Comparison of ENCODE assay signal across 15 mouse cellular contexts in the genomic region with DNA sequence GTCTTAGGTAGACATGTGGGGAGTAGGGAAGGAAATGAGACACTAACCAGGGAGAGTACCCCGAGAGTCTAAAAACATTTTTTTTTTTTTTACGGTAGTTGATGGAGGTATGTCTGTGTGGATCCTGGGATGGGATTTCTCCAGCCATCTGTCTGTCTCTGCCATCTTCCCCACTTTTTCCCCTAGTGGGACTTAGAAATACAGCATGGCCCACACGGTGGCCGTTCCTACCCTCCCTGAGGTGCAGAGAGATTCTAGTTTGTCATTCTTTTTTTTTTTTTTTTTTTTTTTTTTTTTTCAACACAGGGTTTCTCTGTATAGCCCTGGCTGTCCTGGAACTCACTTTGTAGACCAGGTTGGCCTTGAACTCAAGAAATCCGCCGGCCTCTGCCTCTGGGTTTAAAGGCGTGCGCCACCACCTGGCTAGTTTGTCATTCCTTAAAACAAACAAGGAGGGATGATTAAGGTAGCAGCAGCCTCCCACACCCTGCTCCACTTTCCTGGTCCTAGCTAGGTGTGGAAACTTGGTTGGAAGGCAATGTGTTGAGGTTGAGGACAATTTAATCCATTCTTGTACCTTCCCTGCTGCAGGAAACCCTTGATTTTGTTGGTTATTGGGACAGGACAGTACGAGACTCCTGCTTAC. TPM values are rescaled to one million over a fixed set of nuclear protein-coding genes. Genes with fewer than 3 reads are reported as not detected.
DNase-seq lines count a peak whose midpoint lies in the region; ATAC-seq and TF ChIP-seq lines count a peak whose summit lies in the region.
"Had no signal": no experiment of that assay in that cellular context is flagged by ENCODE, and none has a peak within 500 bp of the region (broad histone marks: within the 10 kb centered on the region; RNA-seq: fewer than 3 reads in every experiment).

No protein-coding gene starts in this region.

- H3K27ac ChIP-seq in kidney, embryonic 16.5 days (ENCODE audit: low read length) = no peak overlapping the region
- H3K27ac ChIP-seq in MEL (ENCODE audit: control insufficient read depth, low read depth, low read length) = peak overlapping the region; percentile 36; the same call in 1 of the 2 replicates
- H3K27ac ChIP-seq in embryonic fibroblast, embryonic 13.5 days (ENCODE audit: insufficient read depth, low read length) = peak overlapping the region; percentile 69; the same call in 1 of the 2 replicates
- no peak overlapping the region for H3K27ac ChIP-seq in small intestine, adult 2 months (ENCODE audit: insufficient read depth, low read depth, low read length)
- H3K27ac ChIP-seq: hindbrain, embryonic 14.5 days had no signal

- no peak overlapping the region for H3K4me3 ChIP-seq in kidney, embryonic 16.5 days (ENCODE audit: low read length)
- no peak overlapping the region for H3K4me3 ChIP-seq in MEL (ENCODE audit: control insufficient read depth in 1 of 2, insufficient read depth in 1 of 2, low read depth in 2 of 2, low read length in 2 of 2)
- no peak overlapping the region for H3K4me3 ChIP-seq in embryonic fibroblast, embryonic 13.5 days (ENCODE audit: insufficient read depth, low read length)
- H3K4me3 ChIP-seq in small intestine, adult 2 months (ENCODE audit: low read depth, low read length) = peak overlapping the region; percentile 33; the same call in 1 of the 2 replicates

- H3K9ac ChIP-seq in kidney, embryonic 16.5 days (replicated peaks; ENCODE audit: low read length) = 0 out of 2 replicates have a peak overlapping the region, but pooled peaks have one; percentile 7
- H3K9ac ChIP-seq in MEL (ENCODE audit: control insufficient read depth, low read depth, low read length, poor library complexity, severe bottlenecking) = peak overlapping the region; percentile 4; the same call in 1 of the 2 replicates
- H3K9ac ChIP-seq: hindbrain, embryonic 14.5 days had no signal

- peaks cover 20% of the 10 kb centered on the region for H3K4me1 ChIP-seq in kidney, embryonic 16.5 days (ENCODE audit: insufficient read depth, low read length)
- peaks cover 5 to 33% of the 10 kb centered on the region in 2 experiments for H3K4me1 ChIP-seq in MEL (ENCODE audit: control insufficient read depth in 1 of 2, insufficient read depth in 2 of 2, low read length in 2 of 2)
- peaks cover 11% of the 10 kb centered on the region; the same call in 1 of the 2 replicates for H3K4me1 ChIP-seq in embryonic fibroblast, embryonic 13.5 days (ENCODE audit: control insufficient read depth, insufficient read depth, low read length)
- peaks cover 10% of the 10 kb centered on the region for H3K4me1 ChIP-seq in small intestine, adult 2 months (ENCODE audit: control insufficient read depth, insufficient read depth, insufficient read length, low read length)

- no peak for TF ChIP-seq EP300 in MEL (IDR thresholded peaks at IDR 0.05; ENCODE audit: low read depth in 1 of 2, low read length in 2 of 2)

- H3K4me2 ChIP-seq in kidney, embryonic 16.5 days (replicated peaks; ENCODE audit: low read depth, low read length) = no peak overlapping the region
- H3K4me2 ChIP-seq: hindbrain, embryonic 14.5 days had no signal

- TF ChIP-seq RAD21 in MEL (IDR thresholded peaks at IDR 0.05; ENCODE audit: low read depth, low read length) = no peak

- TF ChIP-seq POLR2A in MEL (IDR thresholded peaks at IDR 0.05; ENCODE audit: control insufficient read depth in 1 of 2, insufficient read depth in 1 of 2, low read depth in 1 of 2, low read length in 2 of 2, poor library complexity in 1 of 2) = no peak
- TF ChIP-seq POLR2A in embryonic fibroblast, embryonic 13.5 days (IDR thresholded peaks at IDR 0.05; ENCODE audit: low read depth, low read length) = no peak
- TF ChIP-seq POLR2A in small intestine, adult 2 months (IDR thresholded peaks at IDR 0.05; ENCODE audit: low read depth, low read length) = no peak

- WGBS in kidney, embryonic 16.5 days = 75% methylated on average over 9 of the region's 9 CpGs
- WGBS in small intestine, adult 2 months = 65% methylated on average over 9 of the region's 9 CpGs

- DNase-seq in kidney, adult 8-10 months = no peak
- DNase-seq in MEL (ENCODE audit: low read depth, low spot score) = no peak
- no peak for DNase-seq in right cerebral cortex, adult 18-20 months
- no peak for DNase-seq in layer of hippocampus, adult 9-10 months (ENCODE audit: low spot score)
- no peak for DNase-seq in layer of hippocampus, postnatal 25 days (ENCODE audit: extremely low spot score in 1 of 2, low spot score in 1 of 2)

- H3K27me3 ChIP-seq in kidney, embryonic 16.5 days (ENCODE audit: insufficient read depth, low read length) = no peaks in the 10 kb centered on the region
- H3K27me3 ChIP-seq in MEL (ENCODE audit: control insufficient read depth in 1 of 2, insufficient read depth in 2 of 2, low read length in 2 of 2) = no peaks in the 10 kb centered on the region
- no peaks in the 10 kb centered on the region for H3K27me3 ChIP-seq in small intestine, adult 2 months (ENCODE audit: control insufficient read depth, insufficient read depth, low read length)

- no peaks in the 10 kb centered on the region for H3K9me3 ChIP-seq in kidney, embryonic 16.5 days (ENCODE audit: low read length)
- no peaks in the 10 kb centered on the region for H3K9me3 ChIP-seq in MEL (replicated peaks; ENCODE audit: insufficient read depth, low read length)

- H3K36me3 ChIP-seq in kidney, embryonic 16.5 days (ENCODE audit: insufficient read depth, low read length) = peaks cover 5% of the 10 kb centered on the region; the same call in 1 of the 2 replicates
- H3K36me3 ChIP-seq in MEL (ENCODE audit: control insufficient read depth in 1 of 2, insufficient read depth in 2 of 2, low read length in 2 of 2) = peaks cover 0 to 26% of the 10 kb centered on the region in 2 experiments; a peak in 2 of 4 replicates
- H3K36me3 ChIP-seq in small intestine, adult 2 months (ENCODE audit: control insufficient read depth, insufficient read depth, low read length) = peaks cover 32% of the 10 kb centered on the region

- peaks cover 2% of the 10 kb centered on the region; the same call in 1 of the 2 replicates for H3K79me2 ChIP-seq in MEL (ENCODE audit: control insufficient read depth, insufficient read depth, low read length, poor library complexity)

- TF ChIP-seq CTCF in MEL (IDR thresholded peaks at IDR 0.05 in 2 of 3, conservative IDR thresholded peaks at IDR 0.05 in 1 of 3; ENCODE audit: control insufficient read depth in 1 of 3, insufficient read depth in 1 of 3, low read depth in 2 of 3, low read length in 3 of 3, poor library complexity in 1 of 3, severe bottlenecking in 1 of 3) = no peak
- no peak for TF ChIP-seq CTCF in embryonic fibroblast, embryonic 13.5 days (IDR thresholded peaks at IDR 0.05; ENCODE audit: borderline replicate concordance, insufficient read depth, low read length)
- no peak for TF ChIP-seq CTCF in small intestine, adult 2 months (IDR thresholded peaks at IDR 0.05; ENCODE audit: extremely low read depth, insufficient read length, insufficient replicate concordance, low read depth, low read length)

- no peak for ATAC-seq in kidney, embryonic 16.5 days (ENCODE audit: low FRiP score, low TSS enrichment)

RNA-seq across cellular contexts. Expression of a gene that starts 2.7 kb away (rescaled TPM):
- 81.5 and 94.9 TPM in 2 replicates for polyA plus RNA-seq in kidney, embryonic 16.5 days (2015; fragmentation: Nextera tagmentation; extraction: Ambion mirVana)
- 15.2 and 17.3 TPM in 2 replicates for total RNA-seq in MEL (2012; rRNA removed)
- polyA plus RNA-seq in MEL (2012; ENCODE audit: insufficient read depth in 1 of 2, insufficient read length in 2 of 2, low read depth in 1 of 2, low replicate concordance in 2 of 2, missing spikeins in 1 of 2) = 10 to 100 TPM in 1 of 2 experiments, not detected in 1; 73.3 TPM
- 127 and 155 TPM in 2 replicates for polyA plus RNA-seq in embryonic fibroblast, embryonic 13.5 days (2011; ENCODE audit: insufficient read length, low read depth, missing spikeins)
- 351 and 585 TPM in 2 replicates for polyA plus RNA-seq in small intestine, adult 2 months (2012; rRNA removed)
- total RNA-seq in layer of hippocampus, postnatal 25 days (2021) = 10 to 100 TPM; 32.2 to 36.9 TPM

RNA-seq across cellular contexts. Expression of a gene that starts 8.8 kb away (rescaled TPM):
- polyA plus RNA-seq in kidney, embryonic 16.5 days (2015; fragmentation: Nextera tagmentation; extraction: Ambion mirVana) = 209 and 212 TPM in 2 replicates
- 359 and 427 TPM in 2 replicates for total RNA-seq in MEL (2012; rRNA removed)
- polyA plus RNA-seq in MEL (2012; ENCODE audit: insufficient read depth in 1 of 2, insufficient read length in 2 of 2, low read depth in 1 of 2, low replicate concordance in 2 of 2, missing spikeins in 1 of 2) = 1,000 to 10,000 TPM in 1 of 2 experiments, 100 to 1,000 TPM in 1; 977 to 2,091 TPM
- polyA plus RNA-seq in embryonic fibroblast, embryonic 13.5 days (2011; ENCODE audit: insufficient read length, low read depth, missing spikeins) = 653 and 702 TPM in 2 replicates
- 215 and 442 TPM in 2 replicates for polyA plus RNA-seq in small intestine, adult 2 months (2012; rRNA removed)
- 100 to 1,000 TPM; 449 to 472 TPM for total RNA-seq in layer of hippocampus, postnatal 25 days (2021)

RNA-seq across cellular contexts. Expression of a gene that starts 16.4 kb away (rescaled TPM):
- 1.7 and 2.0 TPM in 2 replicates for polyA plus RNA-seq in kidney, embryonic 16.5 days (2015; fragmentation: Nextera tagmentation; extraction: Ambion mirVana)
- total RNA-seq in MEL (2012; rRNA removed) = 6.9 and 8.0 TPM in 2 replicates
- polyA plus RNA-seq in MEL (2012; ENCODE audit: insufficient read depth in 1 of 2, insufficient read length in 2 of 2, low read depth in 1 of 2, low replicate concordance in 2 of 2, missing spikeins in 1 of 2) = 10 to 100 TPM in 1 of 2 experiments, not detected in 1; 22.7 TPM
- not detected in 2 replicates for polyA plus RNA-seq in embryonic fibroblast, embryonic 13.5 days (2011; ENCODE audit: insufficient read length, low read depth, missing spikeins)
- 0.18 and 2.7 TPM in 2 replicates for polyA plus RNA-seq in small intestine, adult 2 months (2012; rRNA removed)
- under 1 TPM; 0.80 to 0.91 TPM for total RNA-seq in layer of hippocampus, postnatal 25 days (2021)

RNA-seq across cellular contexts. Expression of a gene that starts 42.0 kb away (rescaled TPM):
- 6.7 TPM in 1 of 2 replicates, not detected in the other for polyA plus RNA-seq in kidney, embryonic 16.5 days (2015; fragmentation: Nextera tagmentation; extraction: Ambion mirVana)
- total RNA-seq in MEL (2012; rRNA removed) = not detected in 2 replicates
- not detected for polyA plus RNA-seq in MEL (2012; ENCODE audit: insufficient read depth in 1 of 2, insufficient read length in 2 of 2, low read depth in 1 of 2, low replicate concordance in 2 of 2, missing spikeins in 1 of 2)
- not detected in 2 replicates for polyA plus RNA-seq in embryonic fibroblast, embryonic 13.5 days (2011; ENCODE audit: insufficient read length, low read depth, missing spikeins)
- not detected in 2 replicates for polyA plus RNA-seq in small intestine, adult 2 months (2012; rRNA removed)
- total RNA-seq in layer of hippocampus, postnatal 25 days (2021) = not detected
- total RNA-seq: adrenal gland, adult 2 months; gastrocnemius, adult 8-10 months; layer of hippocampus, postnatal 14 days had no signal
- polyA plus RNA-seq: adrenal gland, adult 2 months; kidney, embryonic 14.5 days; limb, embryonic 14.5 days; spleen, adult 2 months had no signal

RNA-seq across cellular contexts. Expression of a gene that starts 55.3 kb away (rescaled TPM):
- polyA plus RNA-seq in kidney, embryonic 16.5 days (2015; fragmentation: Nextera tagmentation; extraction: Ambion mirVana) = 17.2 and 19.5 TPM in 2 replicates
- total RNA-seq in MEL (2012; rRNA removed) = 1.7 and 2.0 TPM in 2 replicates
- 1 to 10 TPM in 1 of 2 experiments, not detected in 1; 2.8 TPM for polyA plus RNA-seq in MEL (2012; ENCODE audit: insufficient read depth in 1 of 2, insufficient read length in 2 of 2, low read depth in 1 of 2, low replicate concordance in 2 of 2, missing spikeins in 1 of 2)
- polyA plus RNA-seq in embryonic fibroblast, embryonic 13.5 days (2011; ENCODE audit: insufficient read length, low read depth, missing spikeins) = 19.1 and 20.9 TPM in 2 replicates
- 1.4 and 2.1 TPM in 2 replicates for polyA plus RNA-seq in small intestine, adult 2 months (2012; rRNA removed)
- total RNA-seq in layer of hippocampus, postnatal 25 days (2021) = 100 to 1,000 TPM in 1 of 2 experiments, 10 to 100 TPM in 1; 94.0 to 102 TPM

Comparison
In these comparisons a context has a peak if more than half of its experiments do, and no peak if none do; other contexts are left out.
1. H3K27ac ChIP-seq: peak in MEL (single experiment) and embryonic fibroblast, embryonic 13.5 days (single experiment); none in kidney, embryonic 16.5 days (single experiment) and small intestine, adult 2 months (single experiment).